Mouse (Mus musculus) lung, embryonic 14.5 days (tissue): ENCODE data around the gene Galp. TPM values are rescaled to one million over a fixed set of nuclear protein-coding genes. Genes with fewer than 3 reads are reported as not detected.
A peak's percentile ranks its signal among the peaks of the same experiment; 100 is the strongest.

Experiments used
- ATAC-seq: fragments of 200-750 bp; cut with Nextera tagmentation; 2 replicates; pipeline ENCODE4 v1.8.0; 2017; ENCODE audit warnings: mild to moderate bottlenecking, moderate TSS enrichment, moderate library complexity; ENCODE audit not compliant: insufficient read depth
- DNase-seq: peaks from one replicate; pipeline ENCODE4 v3.0.0-alpha.2; 2015
- H3K27ac ChIP-seq: fragments of 300-500 bp; sonication (generic); 2 replicates; pipeline ENCODE4 v1.5.1; 2014; ENCODE audit warnings: low read depth, mild to moderate bottlenecking, moderate library complexity
- H3K27me3 ChIP-seq: fragments of 300-500 bp; sonication (generic); 2 replicates; pipeline ENCODE4 v1.6.1; 2014; ENCODE audit warnings: low read length, control low read depth; ENCODE audit not compliant: insufficient read depth
- H3K36me3 ChIP-seq: fragments of 300-500 bp; sonication (generic); 2 replicates; pipeline ENCODE4 v1.6.1; 2014; ENCODE audit warnings: control low read depth; ENCODE audit not compliant: insufficient read depth
- H3K4me1 ChIP-seq: fragments of 300-500 bp; sonication (generic); 2 replicates; pipeline ENCODE4 v1.6.1; 2014; ENCODE audit warnings: antibody characterized with exemption, control low read depth; ENCODE audit not compliant: insufficient read depth
- H3K4me2 ChIP-seq: fragments of 300-500 bp; sonication (generic); 2 replicates; pipeline ENCODE4 v1.6.1; 2014; ENCODE audit warnings: mild to moderate bottlenecking
- H3K4me3 ChIP-seq: fragments of 300-500 bp; sonication (generic); 2 replicates; pipeline ENCODE4 v1.5.1; 2014; ENCODE audit warnings: low read depth, low read length
- H3K9ac ChIP-seq: fragments of 300-500 bp; sonication (generic); 2 replicates; pipeline ENCODE4 v1.6.1; 2014
- H3K9me3 ChIP-seq: fragments of 300-500 bp; sonication (generic); 2 replicates; pipeline ENCODE4 v1.6.1; 2016; ENCODE audit warnings: low read depth, low read length, control low read depth
- CTCF ChIP-seq: IDR thresholded peaks from 2 replicates; pipeline ENCODE4 v1.5.1; 2016; ENCODE audit warnings: antibody characterized with exemption, low read depth
- WGBS: fragments of 180-500 bp; shearing (Covaris S2); extraction: QIAGEN DNeasy Blood & Tissue Kit; methylation state at CpG from one replicate; pipeline ENCODE4 v1.1.7; 2014; 5-methylcytosine and 5-hydroxymethylcytosine counted together
- polyA plus RNA-seq: library from polyadenylated mRNA; unstranded; fragments of >200 nt; fragmentation: Nextera tagmentation; extraction: Ambion mirVana; gene quantifications from 2 replicates; pipeline ENCODE4 v1.2.1, GENCODE M21; 2014

Galp gene
- not detected in 2 replicates for polyA plus RNA-seq

DNA sequence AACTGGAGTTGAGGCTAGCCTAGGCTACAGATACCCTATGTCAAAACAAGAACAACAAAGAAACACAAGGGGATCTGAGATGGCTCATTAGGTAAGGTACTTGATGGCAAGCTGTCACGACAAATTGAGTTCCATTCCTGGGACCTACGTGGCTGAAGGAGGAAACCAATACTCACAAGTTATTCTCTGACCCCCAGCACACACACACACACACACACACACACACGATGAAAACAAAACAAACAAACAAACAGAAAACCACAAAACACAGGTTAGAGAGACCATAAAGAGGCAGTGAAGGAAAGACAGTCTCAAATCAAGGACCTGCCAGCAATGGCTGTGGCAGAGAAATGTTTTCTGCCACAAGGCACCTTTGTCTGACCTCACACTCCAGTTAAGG, at the start of gene Galp:
TSS of gene Galp (plus strand) at position 301 of the 400 bp plus-strand sequence.
- Histone ChIP-seq H3K4me3 (no peak within 1 kb of the TSS), H3K36me3 (no peaks in the 10 kb centered on the region), H3K27ac (no peak within 1 kb of the TSS), H3K9ac (no peak within 1 kb of the TSS), H3K4me2 (no peak within 1 kb of the TSS), H3K27me3 (no peaks in the 10 kb centered on the region), H3K9me3 (no peaks in the 10 kb centered on the region; the same call in 1 of the 2 replicates), H3K4me1 (no peaks in the 10 kb centered on the region)
- no peak for TF ChIP-seq CTCF
- DNase-seq (no peak), ATAC-seq (no peak)
- 51% methylated on average over 3 of the region's 3 CpGs for WGBS

DNA sequence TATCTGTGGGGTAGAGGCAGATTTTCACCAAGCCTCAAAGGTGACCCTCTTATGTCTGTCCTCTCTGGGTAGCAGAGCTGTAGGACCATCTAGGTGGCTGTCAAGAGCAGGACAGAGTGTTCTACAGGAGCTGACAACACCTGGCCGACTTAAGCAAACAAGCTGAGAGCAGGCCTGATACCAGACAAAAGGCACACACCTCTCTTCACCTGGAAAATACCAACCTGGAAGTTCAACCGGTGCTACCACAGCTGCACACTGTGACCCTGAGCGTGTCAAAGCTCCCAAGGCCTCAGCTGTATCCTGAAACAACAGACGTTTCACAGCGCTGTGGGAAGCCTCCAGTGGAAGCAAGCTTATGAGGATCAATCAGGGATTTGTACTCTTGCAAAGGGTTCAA, 49.2 kb upstream of the Galp start:
- no peaks in the 10 kb centered on the region for H3K27me3 ChIP-seq
- 59% methylated on average over 5 of the region's 5 CpGs for WGBS
- no peaks in the 10 kb centered on the region for H3K9me3 ChIP-seq
- H3K4me3 ChIP-seq: no peak overlapping the region
- DNase-seq (no peak), ATAC-seq (no peak)
- TF ChIP-seq CTCF: no peak
- H3K27ac ChIP-seq: no peak overlapping the region
- H3K36me3 ChIP-seq: no peaks in the 10 kb centered on the region
- no peak overlapping the region for H3K4me2 ChIP-seq
- no peak overlapping the region for H3K9ac ChIP-seq
- 0 out of 2 replicates have a peak, but pooled peaks cover 6% of the 10 kb centered on the region for H3K4me1 ChIP-seq

DNA sequence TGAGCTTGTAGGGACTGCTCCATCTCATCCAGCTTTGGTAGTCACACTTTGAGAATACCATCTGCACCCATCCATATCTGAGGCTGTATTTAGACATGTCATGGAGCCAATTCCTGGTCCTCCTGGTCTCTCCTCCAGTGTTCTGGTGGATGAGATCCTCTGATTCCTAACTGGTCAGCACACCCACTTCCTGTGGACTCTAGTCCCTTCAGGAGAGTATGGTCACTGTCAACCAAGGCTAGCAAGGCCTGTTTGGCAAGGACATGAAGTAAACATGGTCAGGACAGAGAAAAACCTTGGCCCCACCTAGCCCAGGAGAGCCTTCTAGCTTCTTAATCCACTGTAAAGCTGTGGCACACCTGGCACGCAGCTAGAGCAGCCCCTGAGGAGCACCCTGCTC, 45.6 kb upstream of the Galp start:
- Histone ChIP-seq H3K27ac (no peak overlapping the region), H3K9me3 (no peaks in the 10 kb centered on the region), H3K27me3 (no peaks in the 10 kb centered on the region), H3K36me3 (no peaks in the 10 kb centered on the region), H3K4me3 (no peak overlapping the region), H3K4me2 (no peak overlapping the region), H3K4me1 (peaks cover 10% of the 10 kb centered on the region; the same call in 1 of the 2 replicates), H3K9ac (no peak overlapping the region)
- no peak for DNase-seq
- no peak for ATAC-seq
- no peak for TF ChIP-seq CTCF
- WGBS: 90% methylated on average over 1 of the region's 1 CpGs

GRCm38 (mm10) chr7:6152036-6152435, 44.9 kb upstream of the Galp start:
- H3K4me1 ChIP-seq: peaks cover 10% of the 10 kb centered on the region; the same call in 1 of the 2 replicates
- H3K9me3 ChIP-seq: no peaks in the 10 kb centered on the region
- no peak overlapping the region for H3K4me3 ChIP-seq
- no peak overlapping the region for H3K4me2 ChIP-seq
- ATAC-seq (no peak), DNase-seq (no peak)
- no peak overlapping the region for H3K9ac ChIP-seq
- 80% methylated on average over 3 of the region's 3 CpGs for WGBS
- no peaks in the 10 kb centered on the region for H3K27me3 ChIP-seq
- H3K27ac ChIP-seq: no peak overlapping the region
- no peaks in the 10 kb centered on the region for H3K36me3 ChIP-seq
- no peak for TF ChIP-seq CTCF

DNA sequence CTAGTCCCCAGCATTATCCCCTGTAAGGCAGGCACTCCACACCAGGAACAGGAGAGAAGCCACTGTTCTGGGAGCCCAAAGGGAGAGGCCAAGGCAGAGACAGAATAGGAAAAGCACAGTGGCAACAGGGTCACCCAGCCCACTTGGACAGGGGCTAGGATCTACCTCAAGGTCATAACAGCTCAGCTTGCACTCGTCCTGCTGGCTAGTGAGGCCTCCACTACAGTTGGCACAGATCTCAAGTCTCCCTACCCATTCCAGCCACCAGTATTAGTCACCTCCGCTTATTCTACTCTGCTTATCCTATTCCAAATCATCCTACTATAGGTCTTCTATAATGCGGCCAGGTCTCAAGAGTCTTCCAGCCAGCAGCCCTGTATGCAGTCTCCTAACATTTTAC, 43.8 kb upstream of the Galp start:
- H3K4me1 ChIP-seq: peaks cover 10% of the 10 kb centered on the region; the same call in 1 of the 2 replicates
- no peak for TF ChIP-seq CTCF
- H3K4me2 ChIP-seq: no peak overlapping the region
- H3K27me3 ChIP-seq: no peaks in the 10 kb centered on the region
- ATAC-seq (no peak), DNase-seq (no peak)
- no peak overlapping the region for H3K9ac ChIP-seq
- no peaks in the 10 kb centered on the region for H3K9me3 ChIP-seq
- no peaks in the 10 kb centered on the region for H3K36me3 ChIP-seq
- H3K4me3 ChIP-seq: no peak overlapping the region
- H3K27ac ChIP-seq: no peak overlapping the region
- 83% methylated on average over 3 of the region's 3 CpGs for WGBS

- H3K27ac ChIP-seq: no peak overlapping the region
Observed at GRCm38 (mm10) chr7:6154164-6154563, 42.7 kb upstream of the Galp start.

GRCm38 (mm10) chr7:6155031-6155872, 41.6 kb upstream of the Galp start:
- TF ChIP-seq CTCF: no peak
- H3K27ac ChIP-seq: peak overlapping the region; percentile 92
- peaks cover 4% of the 10 kb centered on the region; the same call in 1 of the 2 replicates for H3K4me1 ChIP-seq
- peak overlapping the region; percentile 95 for H3K9ac ChIP-seq
- peak overlapping the region; percentile 67 for H3K4me2 ChIP-seq
- H3K36me3 ChIP-seq: no peaks in the 10 kb centered on the region
- DNase-seq: peak; percentile 88
- H3K27me3 ChIP-seq: no peaks in the 10 kb centered on the region
- H3K4me3 ChIP-seq: peak overlapping the region; percentile 81
- ATAC-seq: peak; percentile 74
- H3K9me3 ChIP-seq: no peaks in the 10 kb centered on the region
- WGBS: under 1% methylated on average over 81 of the region's 85 CpGs

More at GRCm38 (mm10) chr7:6154164-6154563, 42.7 kb upstream of the Galp start:
- DNase-seq: no peak
- no peak for ATAC-seq
- H3K9ac ChIP-seq: no peak overlapping the region
- no peak for TF ChIP-seq CTCF
- H3K4me2 ChIP-seq: peak overlapping the region; percentile 67
- H3K4me3 ChIP-seq: peak overlapping the region; percentile 81
- no peaks in the 10 kb centered on the region for H3K27me3 ChIP-seq
- peaks cover 5% of the 10 kb centered on the region; the same call in 1 of the 2 replicates for H3K4me1 ChIP-seq
- H3K9me3 ChIP-seq: no peaks in the 10 kb centered on the region
- 63% methylated on average over 5 of the region's 5 CpGs for WGBS
- H3K36me3 ChIP-seq: no peaks in the 10 kb centered on the region
